Mouse (Mus musculus) gastrocnemius, adult 8-10 months (tissue): ENCODE results near the gene Gtf2a1. TPM values are rescaled to one million over a fixed set of nuclear protein-coding genes. Genes with fewer than 3 reads are reported as not detected.
"Not testable (repeated sequence)": the region's sequence is repeated elsewhere in the genome, so short reads cannot be mapped to it uniquely, and the experiment has no call there.

ENCODE experiments used
- DNase-seq, 2 experiments: peaks; one replicate each; pipeline ENCODE4 v3.0.0; 2022; ENCODE audit warnings: low spot score in 2 of 2
- total RNA-seq, 4 experiments: library from RNA; stranded (reverse); gene quantifications; 2 replicates each; pipeline ENCODE4 v1.2.4; 2022

The Gtf2a1 gene
- total RNA-seq, 4 experiments from 2014 or later = 22.8 to 27.1 (median 25.5) TPM

DNA sequence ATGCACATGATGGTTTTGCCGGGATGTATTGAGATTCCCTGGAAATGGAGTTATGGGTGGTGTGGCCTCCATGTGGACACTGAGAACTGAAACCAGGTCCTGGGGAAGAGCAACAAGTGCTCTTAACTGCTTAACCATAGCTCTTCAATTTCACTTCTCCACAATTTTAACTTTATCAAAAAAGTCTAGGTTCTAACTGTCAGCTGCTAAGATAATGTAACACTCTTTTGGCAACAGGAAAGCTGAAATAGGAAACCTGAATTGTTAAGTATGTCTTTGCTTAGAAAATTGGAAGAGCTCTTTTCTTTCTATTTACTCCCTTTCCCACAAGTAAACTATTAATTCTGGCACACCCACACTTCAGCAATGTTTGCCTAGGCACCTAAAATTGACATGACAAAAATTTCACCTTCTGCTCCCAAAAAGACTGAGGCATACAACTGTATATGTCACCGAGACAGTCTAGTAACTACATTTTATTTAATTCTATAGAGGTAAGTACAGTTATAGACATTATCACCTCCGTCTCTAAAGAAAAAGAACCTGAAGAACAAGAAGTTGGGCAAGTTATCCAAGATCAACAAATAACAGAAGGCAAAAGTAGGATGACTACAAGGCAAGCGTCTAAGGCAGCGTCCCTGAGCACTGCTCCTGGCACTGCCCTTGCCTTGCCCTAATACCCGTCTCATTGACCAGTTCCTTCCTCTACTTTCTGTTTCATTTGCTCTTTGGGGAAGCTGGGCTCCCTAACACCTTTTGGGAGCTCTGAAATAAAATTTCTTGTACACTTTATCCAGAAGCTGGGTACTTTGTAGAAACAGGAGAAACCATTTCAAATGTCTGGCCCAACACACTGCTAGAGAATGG, 8.8 kb downstream of the Gtf2a1 start:
- DNase-seq = no peak

GRCm38 (mm10) chr12:91579665-91580064, 10.6 kb downstream of the Gtf2a1 start:
- no peak for DNase-seq

GRCm38 (mm10) chr12:91571708-91572107, 18.6 kb downstream of the Gtf2a1 start:
- DNase-seq = no peak

- DNase-seq = no peak
Observed at GRCm38 (mm10) chr12:91569255-91569654, 21.0 kb downstream of the Gtf2a1 start.

DNA sequence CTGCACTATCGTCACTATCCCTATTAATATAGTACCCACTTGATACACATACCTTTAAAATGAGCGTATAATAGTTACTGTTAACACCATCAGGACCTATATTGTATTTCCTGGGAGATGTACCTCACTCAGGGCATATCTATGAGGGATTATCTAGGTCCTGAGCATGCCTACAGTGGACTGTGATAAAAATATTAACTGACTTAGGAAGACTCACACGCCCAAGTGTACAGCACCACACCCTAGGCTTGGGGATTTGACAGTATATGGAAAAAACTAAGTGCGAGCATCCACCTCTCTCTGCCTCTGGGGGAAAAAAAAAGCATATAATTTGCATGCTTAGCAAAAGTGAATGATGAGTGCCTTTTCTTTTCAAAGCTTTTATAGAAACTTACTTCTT, 23.1 kb downstream of the Gtf2a1 start:
- DNase-seq = no peak

GRCm38 (mm10) chr12:91558152-91558551, 32.1 kb downstream of the Gtf2a1 start:
- DNase-seq = not testable (repeated sequence)

DNA sequence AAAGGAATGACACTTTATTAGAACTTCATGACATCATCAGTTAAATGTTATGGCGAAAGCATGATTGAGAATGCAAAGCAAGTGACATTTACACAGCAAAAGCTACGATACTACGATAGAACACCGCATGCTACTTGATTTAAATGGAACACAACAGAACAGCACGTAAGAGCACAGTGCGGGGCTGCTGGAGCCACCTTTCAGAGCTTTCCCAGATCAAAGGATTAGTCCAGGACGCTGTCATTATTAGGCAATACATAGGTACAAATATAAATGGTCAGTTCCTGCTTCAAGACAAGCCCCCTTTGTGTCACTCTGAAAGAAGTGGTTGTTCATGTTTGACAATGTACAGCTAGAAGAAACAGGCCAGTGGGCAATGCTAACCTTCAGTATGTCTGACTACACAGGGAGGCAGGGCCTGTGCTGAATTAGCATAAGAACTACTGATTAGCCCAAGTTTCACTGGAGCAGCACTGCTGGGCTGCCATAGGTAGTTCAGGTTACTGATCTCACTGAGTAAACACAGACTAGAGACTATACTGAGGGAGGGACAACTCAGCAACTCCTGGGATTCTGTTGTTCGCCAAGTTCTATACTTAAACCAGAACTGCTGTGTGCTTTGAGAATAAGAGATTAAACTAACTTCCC, 32.8 kb downstream of the Gtf2a1 start:
- DNase-seq = not testable (repeated sequence)

GRCm38 (mm10) chr12:91551773-91552526, 38.3 kb downstream of the Gtf2a1 start:
- peak in 1 of 2 experiments; percentile 27 for DNase-seq

- no peak for DNase-seq
Observed at GRCm38 (mm10) chr12:91549471-91549870, 40.8 kb downstream of the Gtf2a1 start.

DNA sequence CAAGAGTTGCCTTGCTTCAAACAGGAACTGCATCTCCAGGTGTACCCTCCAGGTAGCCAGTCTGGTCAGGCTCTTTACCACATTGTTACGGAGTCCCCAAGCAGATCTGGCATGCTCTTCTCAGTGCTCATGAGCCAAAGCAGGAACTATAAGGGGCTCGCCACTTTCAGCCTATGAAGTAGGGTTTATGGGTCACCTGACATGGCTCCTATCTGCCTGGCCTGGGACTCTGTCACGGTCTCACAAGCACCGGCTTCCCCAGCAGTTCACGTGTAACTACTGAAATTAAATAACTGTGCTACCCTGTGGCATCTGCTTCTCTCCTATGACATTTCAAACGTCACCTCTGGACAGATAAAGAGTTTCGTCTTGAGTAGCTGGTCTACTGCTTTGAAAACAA, 50.1 kb downstream of the Gtf2a1 start:
- DNase-seq = no peak

GRCm38 (mm10) chr12:91534514-91534913, 55.8 kb downstream of the Gtf2a1 start:
- no peak for DNase-seq

GRCm38 (mm10) chr12:91523626-91524025, 66.7 kb downstream of the Gtf2a1 start:
- no peak for DNase-seq

DNA sequence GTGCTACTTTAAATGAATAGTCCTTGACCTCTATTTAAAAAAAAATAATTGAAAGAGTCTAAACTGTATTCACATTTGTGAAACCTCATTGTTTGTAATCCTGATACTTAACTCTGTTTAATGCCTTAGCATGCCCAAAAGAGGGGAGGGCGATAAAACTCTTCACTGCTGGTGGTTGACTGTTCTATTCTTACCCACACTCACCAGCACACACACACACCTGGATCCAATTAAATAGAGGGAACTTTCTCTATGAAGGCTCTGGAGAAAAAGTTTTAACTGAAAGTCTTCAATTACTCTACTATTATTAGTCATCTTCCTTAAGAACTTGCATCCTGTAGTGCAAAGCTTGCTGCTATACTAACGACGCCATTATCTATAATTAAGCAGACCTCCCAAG, 72.5 kb downstream of the Gtf2a1 start:
- no peak for DNase-seq

DNA sequence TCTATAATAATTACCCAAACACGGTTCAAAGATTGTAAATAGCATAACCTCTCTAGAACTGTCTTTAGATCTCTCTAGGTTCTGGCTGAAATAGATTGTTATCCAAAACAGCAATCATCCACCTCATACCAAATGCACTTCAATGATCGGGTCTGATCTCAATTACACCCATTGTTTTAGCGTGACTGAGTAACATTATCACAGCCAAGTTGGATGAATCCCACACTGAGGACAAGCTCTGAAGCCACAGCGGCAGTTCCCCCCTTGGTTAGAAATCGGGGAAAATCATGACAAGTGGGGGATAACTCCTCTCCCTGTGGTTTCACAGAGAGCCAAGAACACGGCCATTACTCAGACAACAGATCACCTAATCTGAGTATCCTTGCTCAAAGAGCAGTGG, 76.3 kb downstream of the Gtf2a1 start:
- no peak for DNase-seq

DNA sequence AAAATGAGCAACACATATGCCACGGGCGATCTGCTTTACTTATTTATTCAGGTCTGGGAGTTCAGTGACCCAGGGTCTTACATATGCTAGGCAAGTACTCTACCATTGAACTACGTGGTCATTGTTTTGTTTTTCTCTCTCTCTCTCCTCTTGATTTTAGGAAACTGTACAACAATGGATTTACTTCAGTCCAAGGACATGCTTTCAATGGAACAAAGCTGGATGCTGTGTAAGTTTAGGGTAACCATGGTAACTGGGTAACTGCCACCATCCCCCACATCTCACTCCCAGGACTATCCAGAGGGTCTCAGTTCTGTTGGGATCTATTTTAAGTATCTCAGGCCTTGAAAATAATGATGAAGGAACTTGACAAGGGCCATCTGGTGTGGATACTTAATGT, 78.5 kb downstream of the Gtf2a1 start:
- DNase-seq = no peak

Other genes with a start within 250 kb of the Gtf2a1 start
- gene Cep128, start 206.1 kb downstream of the Gtf2a1 start, total RNA-seq = 1 to 10 TPM in 2 of 4 experiments, under 1 TPM in 2; 0.51 to 1.1 (median 0.84) TPM
- gene Tshr, start 205.9 kb downstream of the Gtf2a1 start, total RNA-seq = 1 to 10 TPM in 1 of 4 experiments, under 1 TPM in 3; 0.07 to 1.3 (median 0.50) TPM
- 10 to 100 TPM; 51.5 to 79.1 (median 69.6) TPM for gene Ston2, start 197.9 kb upstream of the Gtf2a1 start, total RNA-seq